19 mouse cellular contexts compared by ENCODE assay signal in genomic region chr12:90862632-90863031, GRCm38 (mm10).
"Had no signal": no experiment of that assay in that cellular context is flagged by ENCODE, and none has a peak within 500 bp of the region (broad histone marks: within the 10 kb centered on the region; RNA-seq: fewer than 3 reads in every experiment).

No protein-coding gene starts in this region.

- H3K4me1 ChIP-seq: liver, embryonic 12.5 days; midbrain, embryonic 10.5 days; midbrain, embryonic 13.5 days; midbrain, embryonic 15.5 days; neural tube, embryonic 13.5 days; neural tube, embryonic 15.5 days had no signal

- H3K4me2 ChIP-seq: liver, embryonic 12.5 days; midbrain, embryonic 13.5 days; midbrain, embryonic 15.5 days; neural tube, embryonic 13.5 days; neural tube, embryonic 15.5 days had no signal

- ATAC-seq: liver, embryonic 12.5 days; midbrain, embryonic 13.5 days; midbrain, embryonic 15.5 days had no signal

- H3K27ac ChIP-seq: liver, embryonic 12.5 days; liver, embryonic 14.5 days; midbrain, embryonic 10.5 days; midbrain, embryonic 13.5 days; midbrain, embryonic 15.5 days; neural tube, embryonic 13.5 days; neural tube, embryonic 15.5 days had no signal

- H3K4me3 ChIP-seq: liver, embryonic 12.5 days; midbrain, embryonic 10.5 days; midbrain, embryonic 13.5 days; midbrain, embryonic 15.5 days; myocyte; neural tube, embryonic 13.5 days; neural tube, embryonic 15.5 days had no signal

- DNase-seq: lung, adult 18-20 months; lung, postnatal 14 days; lung, postnatal 4 days; retina, postnatal 1 day; right cerebral cortex, adult 18-20 months; right cerebral cortex, postnatal 25 days; right cerebral cortex, postnatal 4 days; spleen, adult 18-20 months; thymus, adult 18-20 months; thymus, postnatal 14 days; thymus, postnatal 36 days had no signal

- H3K9ac ChIP-seq: liver, embryonic 12.5 days; liver, embryonic 14.5 days; midbrain, embryonic 13.5 days; midbrain, embryonic 15.5 days; neural tube, embryonic 13.5 days; neural tube, embryonic 15.5 days had no signal

- H3K36me3 ChIP-seq: liver, embryonic 12.5 days; midbrain, embryonic 10.5 days; midbrain, embryonic 13.5 days; midbrain, embryonic 15.5 days; neural tube, embryonic 13.5 days; neural tube, embryonic 15.5 days had no signal

- H3K27me3 ChIP-seq: liver, embryonic 12.5 days; midbrain, embryonic 13.5 days; midbrain, embryonic 15.5 days; neural tube, embryonic 13.5 days; neural tube, embryonic 15.5 days had no signal

- H3K9me3 ChIP-seq: liver, embryonic 12.5 days; midbrain, embryonic 10.5 days; midbrain, embryonic 13.5 days; midbrain, embryonic 15.5 days; neural tube, embryonic 13.5 days; neural tube, embryonic 15.5 days had no signal
